Mouse (Mus musculus) layer of hippocampus, postnatal 25 days (tissue): Measurements from ENCODE around the gene Tmem121. TPM values are rescaled to one million over a fixed set of nuclear protein-coding genes. Genes with fewer than 3 reads are reported as not detected.
"Not testable (repeated sequence)": the region's sequence is repeated elsewhere in the genome, so short reads cannot be mapped to it uniquely, and the experiment has no call there.

ENCODE experiments used
- DNase-seq, 2 experiments: peaks; one replicate each; pipeline ENCODE4 v3.0.0; 2022; ENCODE audit warnings: mixed read lengths in 2 of 2, low spot score in 1 of 2; ENCODE audit errors: extremely low spot score in 1 of 2
- total RNA-seq, 2 experiments: library from RNA; stranded (reverse); gene quantifications; 2 replicates each; pipeline ENCODE4 v1.2.3; 2021

Tmem121 gene
- total RNA-seq, 2 experiments from 2014 or later, result 22.6 to 23.3 TPM

- DNase-seq, result peak in 1 of 2 experiments; percentile 72
Observed at GRCm38 (mm10) chr12:113215667-113216346, 30.1 kb downstream of the Tmem121 start.

- peak; percentile 56 to 73 for DNase-seq
Observed at GRCm38 (mm10) chr12:113217306-113218242, 31.8 kb downstream of the Tmem121 start.

- no peak for DNase-seq
Observed at GRCm38 (mm10) chr12:113219867-113220266, 34.1 kb downstream of the Tmem121 start.

GRCm38 (mm10) chr12:113220447-113220846, 34.7 kb downstream of the Tmem121 start:
- DNase-seq, result peak in 1 of 2 experiments; percentile 66

GRCm38 (mm10) chr12:113221289-113221688, 35.6 kb downstream of the Tmem121 start:
- DNase-seq, result no peak

GRCm38 (mm10) chr12:113222121-113222636, 36.4 kb downstream of the Tmem121 start:
- peak; percentile 91 to 98 for DNase-seq

- DNase-seq, result peak in 1 of 2 experiments; percentile 68
Observed at GRCm38 (mm10) chr12:113222748-113223147, 37.0 kb downstream of the Tmem121 start.

- peak in 1 of 2 experiments; percentile 37 for DNase-seq
Observed at GRCm38 (mm10) chr12:113224206-113224605, 38.5 kb downstream of the Tmem121 start.

- DNase-seq, result no peak
Observed at GRCm38 (mm10) chr12:113224687-113225091, 39.0 kb downstream of the Tmem121 start.

GRCm38 (mm10) chr12:113227970-113228593, 42.4 kb downstream of the Tmem121 start:
- DNase-seq, result no peak

GRCm38 (mm10) chr12:113230741-113231140, 45.0 kb downstream of the Tmem121 start:
- DNase-seq, result no peak

- DNase-seq, result not testable (repeated sequence)
Observed at GRCm38 (mm10) chr12:113231551-113232263, 46.0 kb downstream of the Tmem121 start.

- not testable (repeated sequence) for DNase-seq
Observed at GRCm38 (mm10) chr12:113232264-113232750, 46.6 kb downstream of the Tmem121 start.

Other genes with a start within 250 kb of the Tmem121 start
- gene Nudt14, start 243.8 kb upstream of the Tmem121 start, total RNA-seq, result 10 to 100 TPM; 10.8 to 11.9 TPM
- gene Btbd6, start 209.4 kb upstream of the Tmem121 start, total RNA-seq, result 10 to 100 TPM; 55.3 to 56.5 TPM
- 10 to 100 TPM; 46.6 to 61.8 TPM for gene Brf1, start 185.2 kb upstream of the Tmem121 start, total RNA-seq
- gene Pacs2, start 171.4 kb upstream of the Tmem121 start, total RNA-seq, result 10 to 100 TPM; 94.2 to 97.8 TPM
- gene Tex22, start 111.4 kb upstream of the Tmem121 start, total RNA-seq, result 1 to 10 TPM in 1 of 2 experiments, under 1 TPM in 1; 0.64 to 1.2 TPM
- 10 to 100 TPM; 73.9 to 84.4 TPM for gene Mta1, start 87.7 kb upstream of the Tmem121 start, total RNA-seq
- 100 to 1,000 TPM; 110 to 113 TPM for gene Crip2, start 45.7 kb upstream of the Tmem121 start, total RNA-seq
- gene Crip1, start 39.6 kb upstream of the Tmem121 start, total RNA-seq, result 10 to 100 TPM in 1 of 2 experiments, 1 to 10 TPM in 1; 7.6 to 12.6 TPM
- gene Tedc1, start 29.5 kb upstream of the Tmem121 start, total RNA-seq, result 1 to 10 TPM; 1.1 to 1.2 TPM